ENCODE assay signal across 8 mouse cellular contexts in the genomic region with DNA sequence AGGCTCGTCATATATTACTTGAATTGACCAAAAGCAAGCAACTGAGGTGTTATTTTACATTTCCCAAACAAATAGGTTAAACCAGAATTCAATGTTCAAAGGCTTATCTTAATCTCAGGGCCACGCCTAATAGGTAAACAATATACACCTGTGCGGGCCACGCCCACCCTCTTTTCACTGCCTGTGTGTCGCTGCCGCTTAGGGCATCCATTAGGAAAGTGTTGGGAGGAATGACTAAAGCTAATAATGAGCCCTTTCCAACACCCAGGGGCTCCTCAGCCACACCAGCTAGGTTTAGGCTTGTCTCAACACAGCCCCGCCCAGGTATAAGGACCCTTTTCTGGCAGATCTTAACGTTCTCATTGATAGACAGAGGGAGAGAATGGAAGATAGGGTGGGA.
DNase-seq lines count a peak whose midpoint lies in the region; ATAC-seq and TF ChIP-seq lines count a peak whose summit lies in the region.

No protein-coding gene starts in this region.

- no peak for ATAC-seq in heart, embryonic 16.5 days (replicated peaks; ENCODE audit: extremely low read depth, insufficient read depth, low FRiP score)
- no peak for ATAC-seq in liver, embryonic 13.5 days (ENCODE audit: low read depth)
- 0 out of 2 replicates have a peak, but pooled peaks have one; percentile 14 for ATAC-seq in stomach, embryonic 14.5 days (ENCODE audit: insufficient number of reproducible peaks, insufficient read depth, low FRiP score, low read depth)

- TF ChIP-seq CTCF in lung, adult 2 months (IDR thresholded peaks at IDR 0.05; ENCODE audit: insufficient read depth, low read length), result no peak

- peaks cover 21% of the 10 kb centered on the region for H3K4me1 ChIP-seq in lung, adult 2 months (ENCODE audit: control insufficient read depth, insufficient read depth, low read length)
- H3K4me1 ChIP-seq in heart, embryonic 16.5 days (ENCODE audit: control insufficient read depth, insufficient read depth, low read length), result peaks cover 67% of the 10 kb centered on the region
- H3K4me1 ChIP-seq in liver, embryonic 13.5 days (replicated peaks), result peaks cover 33% of the 10 kb centered on the region
- H3K4me1 ChIP-seq in stomach, embryonic 14.5 days (ENCODE audit: control insufficient read depth, insufficient read depth, low read length), result peaks cover 29% of the 10 kb centered on the region

- no peak for TF ChIP-seq POLR2A in lung, adult 2 months (IDR thresholded peaks at IDR 0.05; ENCODE audit: borderline replicate concordance, extremely low read depth, low read depth, low read length)

- H3K9me3 ChIP-seq in heart, embryonic 16.5 days (replicated peaks; ENCODE audit: control insufficient read depth, low read length), result no peaks in the 10 kb centered on the region
- H3K9me3 ChIP-seq in liver, embryonic 13.5 days (replicated peaks), result no peaks in the 10 kb centered on the region
- no peaks in the 10 kb centered on the region for H3K9me3 ChIP-seq in stomach, embryonic 14.5 days (ENCODE audit: control insufficient read depth, low read depth, low read length)

- H3K27ac ChIP-seq in heart, embryonic 16.5 days (ENCODE audit: low read length), result peak overlapping the region; percentile 92
- H3K27ac ChIP-seq in liver, embryonic 13.5 days, result no peak overlapping the region
- peak overlapping the region; percentile 18; the same call in 1 of the 2 replicates for H3K27ac ChIP-seq in stomach, embryonic 14.5 days (ENCODE audit: low read length)

- peak overlapping the region; percentile 78 for H3K9ac ChIP-seq in heart, embryonic 16.5 days (ENCODE audit: low read length)
- H3K9ac ChIP-seq in liver, embryonic 13.5 days, result no peak overlapping the region
- no peak overlapping the region for H3K9ac ChIP-seq in stomach, embryonic 14.5 days (replicated peaks; ENCODE audit: low read depth, low read length)

- H3K36me3 ChIP-seq in heart, embryonic 16.5 days (ENCODE audit: control insufficient read depth, insufficient read depth), result no peaks in the 10 kb centered on the region; the same call in 1 of the 2 replicates
- no peaks in the 10 kb centered on the region for H3K36me3 ChIP-seq in liver, embryonic 13.5 days
- H3K36me3 ChIP-seq in stomach, embryonic 14.5 days (ENCODE audit: control insufficient read depth, insufficient read depth, low read length), result no peaks in the 10 kb centered on the region

- H3K4me2 ChIP-seq in heart, embryonic 16.5 days (ENCODE audit: low read depth, low read length), result peak overlapping the region; percentile 80
- H3K4me2 ChIP-seq in liver, embryonic 13.5 days, result peak overlapping the region; percentile 60
- peak overlapping the region; percentile 90 for H3K4me2 ChIP-seq in stomach, embryonic 14.5 days (replicated peaks; ENCODE audit: low read depth, low read length)

- H3K27me3 ChIP-seq in heart, embryonic 16.5 days (ENCODE audit: control insufficient read depth, insufficient read depth, low read length), result no peaks in the 10 kb centered on the region
- peaks cover 39% of the 10 kb centered on the region for H3K27me3 ChIP-seq in liver, embryonic 13.5 days
- H3K27me3 ChIP-seq in stomach, embryonic 14.5 days (ENCODE audit: control insufficient read depth, insufficient read depth, low read length), result no peaks in the 10 kb centered on the region

- no peak for DNase-seq in lung, adult 2 months
- no peak for DNase-seq in lung, postnatal 14 days
- DNase-seq in liver, embryonic 13.5 days, result no peak
- DNase-seq in right cerebral cortex, postnatal 36 days (ENCODE audit: low spot score in 2 of 2), result no peak
- no peak for DNase-seq in adrenal gland, postnatal 36 days
- no peak for DNase-seq in thymus, postnatal 14 days

- peak overlapping the region; percentile 12 for H3K4me3 ChIP-seq in lung, adult 2 months (replicated peaks; ENCODE audit: extremely low read depth, low read depth, low read length)
- peak overlapping the region; percentile 75 for H3K4me3 ChIP-seq in heart, embryonic 16.5 days (ENCODE audit: low read length)
- H3K4me3 ChIP-seq in liver, embryonic 13.5 days (replicated peaks), result peak overlapping the region; percentile 46
- H3K4me3 ChIP-seq in stomach, embryonic 14.5 days (ENCODE audit: low read depth, low read length), result peak overlapping the region; percentile 37

- 28% methylated on average over 8 of the region's 8 CpGs for WGBS in lung, adult 2 months
- 29% methylated on average over 8 of the region's 8 CpGs for WGBS in heart, embryonic 16.5 days
- WGBS in liver, embryonic 13.5 days (ENCODE audit: insufficient replicate concordance), result 39% methylated on average over 8 of the region's 8 CpGs
- 36% methylated on average over 8 of the region's 8 CpGs for WGBS in stomach, embryonic 14.5 days

Comparison
In these comparisons a context has a peak if more than half of its experiments do, and no peak if none do; other contexts are left out.
1. H3K4me3 ChIP-seq: peak in every context shown above with its lines; median percentile 75 in heart, embryonic 16.5 days; 46 in liver, embryonic 13.5 days; 37 in stomach, embryonic 14.5 days; 12 in lung, adult 2 months.